Mouse (Mus musculus) E14TG2a.4 (cell line): ENCODE data around the gene Fignl2.

Experiments
- H3K27me3 ChIP-seq: 2 replicates; pipeline ENCODE4 v1.6.1; 2014; ENCODE audit warnings: low read length, control low read depth; ENCODE audit not compliant: insufficient read depth
- H3K36me3 ChIP-seq: 2 replicates; pipeline ENCODE4 v1.6.1; 2014; ENCODE audit warnings: low read length, control low read depth; ENCODE audit not compliant: insufficient read depth
- H3K4me1 ChIP-seq: replicated peaks from 2 replicates; pipeline ENCODE4 v1.6.1; 2014; ENCODE audit warnings: low read depth, low read length, control low read depth
- H3K4me3 ChIP-seq: replicated peaks from 2 replicates; pipeline ENCODE4 v1.5.1; 2014; ENCODE audit warnings: mild to moderate bottlenecking, low read length
- H3K9me3 ChIP-seq: 2 replicates; pipeline ENCODE4 v1.6.1; 2014; ENCODE audit warnings: low read length, control low read depth
- CTCF ChIP-seq: conservative IDR thresholded peaks from 2 replicates; pipeline ENCODE4 v1.5.1; 2014; ENCODE audit warnings: low read length
- NANOG ChIP-seq: IDR thresholded peaks from 2 replicates; pipeline ENCODE4 v1.6.1; 2014; ENCODE audit warnings: borderline replicate concordance, low read length, mixed read lengths
- POU5F1 ChIP-seq: IDR thresholded peaks from 2 replicates; pipeline ENCODE4 v1.6.1; 2014; ENCODE audit warnings: low read length, borderline replicate concordance

Gene Fignl2

GRCm38 (mm10) chr15:101004538-101004937 lies 73.8 kb downstream of the Fignl2 start:
- Histone ChIP-seq H3K4me3 (no peak overlapping the region), H3K9me3 (no peaks in the 10 kb centered on the region), H3K36me3 (no peaks in the 10 kb centered on the region), H3K4me1 (peaks cover 9% of the 10 kb centered on the region), H3K27me3 (peaks cover 38% of the 10 kb centered on the region)
- no peak for TF ChIP-seq NANOG
- TF ChIP-seq CTCF = no peak
- TF ChIP-seq POU5F1 = no peak

- Histone ChIP-seq H3K4me1 (peaks cover 9% of the 10 kb centered on the region), H3K27me3 (peaks cover 32% of the 10 kb centered on the region), H3K9me3 (no peaks in the 10 kb centered on the region), H3K36me3 (no peaks in the 10 kb centered on the region), H3K4me3 (no peak overlapping the region)
- TF ChIP-seq POU5F1 = no peak
- no peak for TF ChIP-seq CTCF
- no peak for TF ChIP-seq NANOG
These were observed 75.9 kb downstream of the Fignl2 start for GRCm38 (mm10) chr15:101002466-101002865.

GRCm38 (mm10) chr15:101001685-101002084 lies 76.7 kb downstream of the Fignl2 start:
- no peaks in the 10 kb centered on the region for H3K9me3 ChIP-seq
- H3K4me1 ChIP-seq = peaks cover 3% of the 10 kb centered on the region; the same call in 1 of the 2 replicates
- no peak for TF ChIP-seq CTCF
- TF ChIP-seq NANOG = no peak
- no peak for TF ChIP-seq POU5F1
- peaks cover 25% of the 10 kb centered on the region for H3K27me3 ChIP-seq
- no peaks in the 10 kb centered on the region for H3K36me3 ChIP-seq
- H3K4me3 ChIP-seq = no peak overlapping the region
